Mouse (Mus musculus) stomach, postnatal 0 days (tissue): ENCODE results near the gene Myh3.

Source experiments
- CTCF ChIP-seq: IDR thresholded peaks from 2 replicates; pipeline ENCODE4 v1.5.1; 2016; ENCODE audit warnings: antibody characterized with exemption, low read depth, mild to moderate bottlenecking, moderate library complexity
- EP300 ChIP-seq: optimal IDR thresholded peaks from 2 replicates; pipeline ENCODE3; 2016; ENCODE audit warnings: antibody characterized with exemption

DNA sequence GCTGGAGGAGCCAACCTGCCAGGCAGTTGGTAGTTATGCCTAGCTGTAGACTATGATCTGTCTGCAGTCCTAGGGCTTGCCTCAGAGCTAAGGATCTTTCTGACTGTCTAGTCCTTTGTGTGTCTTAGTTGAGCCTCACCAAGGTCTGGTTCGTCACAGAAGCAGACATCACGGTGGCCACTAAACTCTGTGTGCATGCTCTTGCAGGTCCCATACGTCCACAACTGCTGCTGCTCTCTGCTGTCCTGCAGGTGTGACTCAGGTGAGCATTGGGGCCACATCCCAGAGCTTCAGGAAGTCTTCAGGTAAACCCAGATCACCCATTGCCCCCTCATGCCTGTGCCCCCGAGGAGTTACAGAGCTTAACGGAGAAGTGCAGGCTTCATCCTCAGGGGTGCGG is 788 bp downstream of the Myh3 start:
- TF ChIP-seq EP300 (no peak), CTCF (no peak)
